Mouse (Mus musculus): Measurements from ENCODE around the gene Adgrl1.

DNA sequence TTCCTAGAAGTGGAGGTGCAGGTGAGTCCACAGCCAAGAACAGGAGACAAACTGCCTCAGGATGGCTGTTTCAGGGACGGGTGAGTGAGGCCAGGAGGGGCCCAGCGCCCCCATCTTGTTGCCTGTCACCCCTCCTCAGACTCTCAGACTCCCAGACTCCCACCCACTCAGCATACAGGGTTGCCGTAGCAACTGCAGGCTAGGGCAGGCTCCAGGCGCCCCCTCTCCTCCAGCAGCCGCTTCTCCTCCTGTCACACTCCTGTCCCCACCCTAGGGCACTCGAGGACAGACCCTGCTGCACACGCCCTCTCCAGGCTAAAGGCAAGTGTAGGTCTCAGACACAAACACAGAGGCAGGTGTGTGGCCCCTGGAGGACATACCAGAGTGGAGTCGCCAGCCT is 9.4 kb downstream of the Adgrl1 start:
- TF ChIP-seq CTCF (IDR thresholded peaks at IDR 0.05; ENCODE audit: borderline replicate concordance, extremely low read depth, insufficient read depth, insufficient read length) (no peak), POLR2A (IDR thresholded peaks at IDR 0.05; ENCODE audit: borderline replicate concordance, extremely low read depth, insufficient read depth, insufficient read length, poor library complexity, severe bottlenecking) (no peak)

Data from brain, embryonic 14.5 days (tissue).